Mouse (Mus musculus) neural tube, embryonic 14.5 days (tissue): ENCODE measurements around the gene Ctdsp2. TPM values are rescaled to one million over a fixed set of nuclear protein-coding genes. Genes with fewer than 3 reads are reported as not detected.
A peak's percentile ranks its signal among the peaks of the same experiment; 100 is the strongest.

Experiments
- ATAC-seq: fragments of 200-750 bp; cut with Nextera tagmentation; 2 replicates; pipeline ENCODE4 v1.8.0; 2017; ENCODE audit warnings: low read depth, mild to moderate bottlenecking, moderate TSS enrichment, moderate library complexity
- H3K27ac ChIP-seq: fragments of 300-500 bp; sonication (generic); 2 replicates; pipeline ENCODE4 v1.5.1; 2014; ENCODE audit warnings: low read depth, mild to moderate bottlenecking, control low read depth, low read length, moderate library complexity, mixed read lengths
- H3K27me3 ChIP-seq: fragments of 300-500 bp; sonication (generic); 2 replicates; pipeline ENCODE4 v1.6.1; 2014; ENCODE audit warnings: low read length; ENCODE audit not compliant: control insufficient read depth, insufficient read depth
- H3K36me3 ChIP-seq: fragments of 300-500 bp; sonication (generic); 2 replicates; pipeline ENCODE4 v1.6.1; 2014; ENCODE audit warnings: low read length, mixed read lengths; ENCODE audit not compliant: control insufficient read depth, insufficient read depth
- H3K4me1 ChIP-seq: fragments of 300-500 bp; sonication (generic); 2 replicates; pipeline ENCODE4 v1.6.1; 2014; ENCODE audit warnings: low read length; ENCODE audit not compliant: control insufficient read depth, insufficient read depth
- H3K4me2 ChIP-seq: fragments of 300-500 bp; sonication (generic); 2 replicates; pipeline ENCODE4 v1.6.1; 2014; ENCODE audit warnings: mild to moderate bottlenecking, low read depth, low read length, control low read depth
- H3K4me3 ChIP-seq: fragments of 300-500 bp; sonication (generic); 2 replicates; pipeline ENCODE4 v1.5.1; 2014; ENCODE audit warnings: low read depth, low read length, control low read depth, mixed read lengths
- H3K9ac ChIP-seq: fragments of 300-500 bp; sonication (generic); replicated peaks from 2 replicates; pipeline ENCODE4 v1.6.1; 2014; ENCODE audit warnings: low read depth, mild to moderate bottlenecking, control low read depth, low read length, mixed read lengths
- H3K9me3 ChIP-seq: fragments of 300-500 bp; sonication (generic); 2 replicates; pipeline ENCODE4 v1.6.1; 2016; ENCODE audit warnings: low read length; ENCODE audit not compliant: control insufficient read depth
- WGBS: fragments of 180-500 bp; shearing (Covaris S2); extraction: QIAGEN DNeasy Blood & Tissue Kit; methylation state at CpG from one replicate; pipeline ENCODE4 v1.1.7; 2014; 5-methylcytosine and 5-hydroxymethylcytosine counted together
- polyA plus RNA-seq: library from polyadenylated mRNA; unstranded; fragments of >200 nt; fragmentation: Nextera tagmentation; extraction: Ambion mirVana; gene quantifications from 2 replicates; pipeline ENCODE4 v1.2.1, GENCODE M21; 2014

Ctdsp2 gene
- polyA plus RNA-seq, 1 experiment from 2014 or later, result 15.1 TPM

- Histone ChIP-seq H3K9ac (no peak overlapping the region), H3K9me3 (no peaks in the 10 kb centered on the region), H3K36me3 (no peaks in the 10 kb centered on the region), H3K4me3 (no peak overlapping the region), H3K4me2 (no peak overlapping the region), H3K27ac (no peak overlapping the region), H3K4me1 (0 out of 2 replicates have a peak, but pooled peaks cover 1% of the 10 kb centered on the region), H3K27me3 (no peaks in the 10 kb centered on the region; the same call in 1 of the 2 replicates)
- ATAC-seq, result no peak
- 31% methylated on average over 7 of the region's 7 CpGs for WGBS
These were observed 5.5 kb upstream of the Ctdsp2 start for GRCm38 (mm10) chr10:126972988-126973387.

GRCm38 (mm10) chr10:126975706-126976105, 2.8 kb upstream of the Ctdsp2 start:
- no peak for ATAC-seq
- H3K9me3 ChIP-seq, result no peaks in the 10 kb centered on the region
- no peak overlapping the region for H3K9ac ChIP-seq
- H3K27me3 ChIP-seq, result no peaks in the 10 kb centered on the region; the same call in 1 of the 2 replicates
- H3K4me1 ChIP-seq, result peaks cover 6% of the 10 kb centered on the region
- no peak overlapping the region for H3K27ac ChIP-seq
- no peak overlapping the region for H3K4me3 ChIP-seq
- no peaks in the 10 kb centered on the region for H3K36me3 ChIP-seq
- H3K4me2 ChIP-seq, result no peak overlapping the region
- 91% methylated on average over 6 of the region's 6 CpGs for WGBS

GRCm38 (mm10) chr10:126977076-126977475, 1.4 kb upstream of the Ctdsp2 start:
- H3K9me3 ChIP-seq, result no peaks in the 10 kb centered on the region
- H3K4me2 ChIP-seq, result no peak overlapping the region
- no peaks in the 10 kb centered on the region for H3K27me3 ChIP-seq
- ATAC-seq, result no peak
- WGBS, result 30% methylated on average over 4 of the region's 4 CpGs
- H3K4me1 ChIP-seq, result peaks cover 20% of the 10 kb centered on the region
- no peak overlapping the region for H3K9ac ChIP-seq
- no peak overlapping the region for H3K27ac ChIP-seq
- H3K4me3 ChIP-seq, result no peak overlapping the region
- H3K36me3 ChIP-seq, result no peaks in the 10 kb centered on the region

GRCm38 (mm10) chr10:126979121-126979635, 661 bp downstream of the Ctdsp2 start:
- H3K9ac ChIP-seq, result peak overlapping the region; percentile 92
- peak overlapping the region; percentile 86 for H3K4me2 ChIP-seq
- WGBS, result under 1% methylated on average over 20 of the region's 62 CpGs
- ATAC-seq, result peak; percentile 11
- peak overlapping the region; percentile 98 for H3K27ac ChIP-seq
- no peaks in the 10 kb centered on the region for H3K36me3 ChIP-seq
- H3K9me3 ChIP-seq, result no peaks in the 10 kb centered on the region
- peak overlapping the region; percentile 91 for H3K4me3 ChIP-seq
- H3K4me1 ChIP-seq, result peaks cover 41% of the 10 kb centered on the region
- H3K27me3 ChIP-seq, result no peaks in the 10 kb centered on the region

- H3K36me3 ChIP-seq, result no peaks in the 10 kb centered on the region
- H3K9me3 ChIP-seq, result no peaks in the 10 kb centered on the region
- peak overlapping the region; percentile 92 for H3K9ac ChIP-seq
- H3K4me2 ChIP-seq, result peak overlapping the region; percentile 86
- H3K4me1 ChIP-seq, result peaks cover 46% of the 10 kb centered on the region
- no peak for ATAC-seq
- no peaks in the 10 kb centered on the region for H3K27me3 ChIP-seq
- H3K27ac ChIP-seq, result peak overlapping the region; percentile 98
- under 1% methylated on average over 49 of the region's 57 CpGs for WGBS
- H3K4me3 ChIP-seq, result peak overlapping the region; percentile 91
These were observed 1.2 kb downstream of the Ctdsp2 start for GRCm38 (mm10) chr10:126979636-126980151.

- peak; percentile 15; the same call in 1 of the 2 replicates for ATAC-seq
These were observed 1.9 kb downstream of the Ctdsp2 start for GRCm38 (mm10) chr10:126980221-126980932.

GRCm38 (mm10) chr10:126980933-126981530, 2.5 kb downstream of the Ctdsp2 start:
- Histone ChIP-seq H3K9me3 (no peaks in the 10 kb centered on the region), H3K27me3 (no peaks in the 10 kb centered on the region), H3K36me3 (no peaks in the 10 kb centered on the region), H3K4me1 (peaks cover 56% of the 10 kb centered on the region), H3K9ac (peak overlapping the region; percentile 92), H3K27ac (peak overlapping the region; percentile 98), H3K4me2 (peak overlapping the region; percentile 86), H3K4me3 (peak overlapping the region; percentile 91)
- 10% methylated on average over 11 of the region's 11 CpGs for WGBS
- ATAC-seq, result 0 out of 2 replicates have a peak, but pooled peaks have one; percentile 0

More at GRCm38 (mm10) chr10:126980221-126980932, 1.9 kb downstream of the Ctdsp2 start:
- H3K4me3 ChIP-seq, result peak overlapping the region; percentile 91
- H3K4me2 ChIP-seq, result peak overlapping the region; percentile 86
- peak overlapping the region; percentile 98 for H3K27ac ChIP-seq
- no peaks in the 10 kb centered on the region for H3K27me3 ChIP-seq
- H3K9ac ChIP-seq, result peak overlapping the region; percentile 92
- WGBS, result 1% methylated on average over 16 of the region's 16 CpGs
- no peaks in the 10 kb centered on the region for H3K9me3 ChIP-seq
- H3K36me3 ChIP-seq, result no peaks in the 10 kb centered on the region
- H3K4me1 ChIP-seq, result peaks cover 53% of the 10 kb centered on the region

GRCm38 (mm10) chr10:126981746-126982145, 3.2 kb downstream of the Ctdsp2 start:
- H3K4me1 ChIP-seq, result peaks cover 63% of the 10 kb centered on the region
- peak overlapping the region; percentile 86 for H3K4me2 ChIP-seq
- WGBS, result 77% methylated on average over 3 of the region's 3 CpGs
- no peak overlapping the region for H3K27ac ChIP-seq
- no peak for ATAC-seq
- H3K27me3 ChIP-seq, result no peaks in the 10 kb centered on the region
- peak overlapping the region; percentile 91; the same call in 1 of the 2 replicates for H3K4me3 ChIP-seq
- H3K9me3 ChIP-seq, result no peaks in the 10 kb centered on the region
- H3K36me3 ChIP-seq, result no peaks in the 10 kb centered on the region
- H3K9ac ChIP-seq, result no peak overlapping the region
